Mouse (Mus musculus) stomach, embryonic 14.5 days (tissue): Measurements from ENCODE around the gene Nfasc. TPM values are rescaled to one million over a fixed set of nuclear protein-coding genes. Genes with fewer than 3 reads are reported as not detected.

Source experiments
- ATAC-seq: fragments of 200-750 bp; cut with Nextera tagmentation; 2 replicates; pipeline ENCODE4 v1.8.0; 2017; ENCODE audit warnings: low read depth, moderate TSS enrichment; ENCODE audit not compliant: insufficient number of reproducible peaks, insufficient read depth, low FRiP score
- H3K27ac ChIP-seq: fragments of 300-500 bp; sonication (generic); 2 replicates; pipeline ENCODE4 v1.5.1; 2014; ENCODE audit warnings: mild to moderate bottlenecking, low read length, moderate library complexity, mixed read lengths
- H3K27me3 ChIP-seq: fragments of 300-500 bp; sonication (generic); 2 replicates; pipeline ENCODE4 v1.6.1; 2014; ENCODE audit warnings: low read length, control low read depth, mixed read lengths; ENCODE audit not compliant: control insufficient read depth, insufficient read depth
- H3K36me3 ChIP-seq: fragments of 300-500 bp; sonication (generic); 2 replicates; pipeline ENCODE4 v1.6.1; 2014; ENCODE audit warnings: mild to moderate bottlenecking, control low read depth, low read length, moderate library complexity, mixed read lengths; ENCODE audit not compliant: control insufficient read depth, insufficient read depth
- H3K4me1 ChIP-seq: fragments of 300-500 bp; sonication (generic); 2 replicates; pipeline ENCODE4 v1.6.1; 2014; ENCODE audit warnings: low read length, control low read depth, mixed read lengths; ENCODE audit not compliant: control insufficient read depth, insufficient read depth
- H3K4me2 ChIP-seq: fragments of 300-500 bp; sonication (generic); replicated peaks from 2 replicates; pipeline ENCODE4 v1.6.1; 2014; ENCODE audit warnings: low read depth, low read length, control low read depth
- H3K4me3 ChIP-seq: fragments of 300-500 bp; sonication (generic); 2 replicates; pipeline ENCODE4 v1.5.1; 2014; ENCODE audit warnings: low read depth, low read length, control low read depth
- H3K9ac ChIP-seq: fragments of 300-500 bp; sonication (generic); replicated peaks from 2 replicates; pipeline ENCODE4 v1.6.1; 2014; ENCODE audit warnings: low read depth, mild to moderate bottlenecking, control low read depth, low read length, moderate library complexity, mixed read lengths
- H3K9me3 ChIP-seq: fragments of 300-500 bp; sonication (generic); 2 replicates; pipeline ENCODE4 v1.6.1; 2016; ENCODE audit warnings: low read depth, low read length, control low read depth; ENCODE audit not compliant: control insufficient read depth
- WGBS: fragments of 180-500 bp; shearing (Covaris S2); extraction: QIAGEN DNeasy Blood & Tissue Kit; methylation state at CpG from one replicate; pipeline ENCODE4 v1.1.7; 2014; 5-methylcytosine and 5-hydroxymethylcytosine counted together
- polyA plus RNA-seq: library from polyadenylated mRNA; unstranded; fragments of >200 nt; fragmentation: Nextera tagmentation; extraction: Ambion mirVana; gene quantifications from 2 replicates; pipeline ENCODE4 v1.2.1, GENCODE M21; 2014

Nfasc gene
- polyA plus RNA-seq, 1 experiment from 2014 or later: 5.0 TPM

DNA sequence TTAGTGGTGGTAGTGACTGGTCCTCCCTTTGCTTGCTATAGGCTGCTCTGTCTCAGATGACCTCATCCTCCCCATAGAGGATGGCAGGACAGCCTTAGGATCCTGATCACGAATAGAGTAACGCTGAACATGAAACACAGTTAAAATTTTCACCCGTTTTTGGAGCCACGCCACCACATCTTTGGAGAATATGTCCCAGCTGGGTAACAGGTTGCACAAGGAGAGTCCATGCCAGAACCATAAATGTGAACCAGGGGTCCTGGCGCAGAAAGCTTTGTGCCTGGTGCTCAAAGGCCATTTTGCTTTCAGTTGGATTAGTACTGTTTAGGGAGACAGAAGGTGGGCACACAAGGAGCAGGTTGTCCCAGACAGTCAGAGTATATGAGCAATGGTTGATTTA, 143.6 kb downstream of the Nfasc start:
- no peak overlapping the region for H3K4me2 ChIP-seq
- no peak overlapping the region for H3K27ac ChIP-seq
- WGBS: 89% methylated on average over 5 of the region's 5 CpGs
- no peak overlapping the region for H3K4me3 ChIP-seq
- no peaks in the 10 kb centered on the region for H3K27me3 ChIP-seq
- H3K9ac ChIP-seq: no peak overlapping the region
- no peaks in the 10 kb centered on the region for H3K9me3 ChIP-seq
- no peaks in the 10 kb centered on the region for H3K4me1 ChIP-seq
- no peak for ATAC-seq
- H3K36me3 ChIP-seq: no peaks in the 10 kb centered on the region

- Histone ChIP-seq H3K4me2 (no peak overlapping the region), H3K4me3 (no peak overlapping the region), H3K9ac (no peak overlapping the region), H3K36me3 (no peaks in the 10 kb centered on the region), H3K9me3 (no peaks in the 10 kb centered on the region), H3K4me1 (no peaks in the 10 kb centered on the region), H3K27ac (no peak overlapping the region), H3K27me3 (no peaks in the 10 kb centered on the region)
- WGBS: 38% methylated on average over 6 of the region's 6 CpGs
- ATAC-seq: no peak
These were observed 145.9 kb downstream of the Nfasc start for GRCm38 (mm10) chr1:132595741-132596140.

GRCm38 (mm10) chr1:132594587-132594986, 147.0 kb downstream of the Nfasc start:
- WGBS: 11% methylated on average over 4 of the region's 4 CpGs
- Histone ChIP-seq H3K27ac (no peak overlapping the region), H3K9me3 (no peaks in the 10 kb centered on the region), H3K27me3 (no peaks in the 10 kb centered on the region), H3K36me3 (no peaks in the 10 kb centered on the region), H3K4me3 (no peak overlapping the region), H3K4me1 (no peaks in the 10 kb centered on the region), H3K9ac (no peak overlapping the region), H3K4me2 (no peak overlapping the region)
- peak; percentile 50; the same call in 1 of the 2 replicates for ATAC-seq

- 81% methylated on average over 5 of the region's 5 CpGs for WGBS
- no peak overlapping the region for H3K9ac ChIP-seq
- H3K4me2 ChIP-seq: no peak overlapping the region
- 0 out of 2 replicates have a peak, but pooled peaks cover under 1% of the 10 kb centered on the region for H3K4me1 ChIP-seq
- H3K27ac ChIP-seq: no peak overlapping the region
- ATAC-seq: no peak
- H3K36me3 ChIP-seq: no peaks in the 10 kb centered on the region
- no peak overlapping the region for H3K4me3 ChIP-seq
- no peaks in the 10 kb centered on the region for H3K9me3 ChIP-seq
- H3K27me3 ChIP-seq: no peaks in the 10 kb centered on the region
These were observed 149.5 kb downstream of the Nfasc start for GRCm38 (mm10) chr1:132592145-132592544.

DNA sequence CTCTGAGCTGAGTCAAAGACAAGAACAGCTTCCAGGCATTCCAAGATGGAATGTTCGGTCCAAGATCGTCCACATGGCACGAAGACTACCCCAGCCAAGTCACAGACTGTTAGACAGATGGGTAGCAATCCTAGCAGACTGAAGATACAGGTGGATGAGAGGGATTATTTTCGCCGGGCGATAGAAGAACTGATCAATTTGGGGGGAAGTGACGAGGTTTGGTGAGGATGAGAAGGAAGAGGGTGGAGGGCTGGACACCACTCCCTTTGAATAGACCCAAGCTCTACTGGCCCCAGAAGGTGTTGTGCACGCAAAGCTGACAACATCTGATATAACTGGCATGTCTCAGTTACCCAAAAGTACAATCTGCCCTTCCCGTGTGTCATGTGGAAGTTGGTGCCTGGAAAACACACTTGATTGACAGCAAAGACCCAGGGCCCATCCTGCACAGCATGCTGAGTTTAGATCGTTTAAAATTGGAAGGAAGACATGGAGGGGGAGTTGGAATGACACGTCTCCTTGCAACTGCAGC, 150.1 kb downstream of the Nfasc start:
- ATAC-seq: no peak
- H3K36me3 ChIP-seq: no peaks in the 10 kb centered on the region
- H3K9me3 ChIP-seq: no peaks in the 10 kb centered on the region
- 82% methylated on average over 11 of the region's 11 CpGs for WGBS
- no peaks in the 10 kb centered on the region for H3K27me3 ChIP-seq
- H3K4me3 ChIP-seq: no peak overlapping the region
- H3K27ac ChIP-seq: no peak overlapping the region
- H3K4me1 ChIP-seq: 0 out of 2 replicates have a peak, but pooled peaks cover 3% of the 10 kb centered on the region
- no peak overlapping the region for H3K9ac ChIP-seq
- no peak overlapping the region for H3K4me2 ChIP-seq

- 26% methylated on average over 15 of the region's 15 CpGs for WGBS
- no peak overlapping the region for H3K27ac ChIP-seq
These were observed 154.9 kb downstream of the Nfasc start for GRCm38 (mm10) chr1:132586679-132587201.

GRCm38 (mm10) chr1:132585376-132585775, 156.2 kb downstream of the Nfasc start:
- WGBS: 69% methylated on average over 4 of the region's 4 CpGs
- ATAC-seq: no peak
- H3K4me1 ChIP-seq: peaks cover 13% of the 10 kb centered on the region; the same call in 1 of the 2 replicates
- no peak overlapping the region for H3K27ac ChIP-seq
- H3K4me3 ChIP-seq: no peak overlapping the region
- H3K9ac ChIP-seq: no peak overlapping the region
- H3K4me2 ChIP-seq: no peak overlapping the region
- no peaks in the 10 kb centered on the region for H3K27me3 ChIP-seq
- H3K36me3 ChIP-seq: no peaks in the 10 kb centered on the region
- H3K9me3 ChIP-seq: no peaks in the 10 kb centered on the region

More at GRCm38 (mm10) chr1:132586679-132587201, 154.9 kb downstream of the Nfasc start:
- Histone ChIP-seq H3K4me3 (no peak overlapping the region), H3K27me3 (no peaks in the 10 kb centered on the region), H3K9ac (no peak overlapping the region), H3K4me2 (0 out of 2 replicates have a peak overlapping the region, but pooled peaks have one; percentile 1), H3K36me3 (no peaks in the 10 kb centered on the region), H3K9me3 (no peaks in the 10 kb centered on the region), H3K4me1 (peaks cover 13% of the 10 kb centered on the region; the same call in 1 of the 2 replicates)
- peak; percentile 84 for ATAC-seq

- Histone ChIP-seq H3K27ac (no peak overlapping the region), H3K4me2 (no peak overlapping the region), H3K36me3 (no peaks in the 10 kb centered on the region), H3K27me3 (no peaks in the 10 kb centered on the region), H3K4me1 (peaks cover 13% of the 10 kb centered on the region; the same call in 1 of the 2 replicates), H3K9ac (no peak overlapping the region), H3K9me3 (no peaks in the 10 kb centered on the region), H3K4me3 (no peak overlapping the region)
- ATAC-seq: no peak
- WGBS: 72% methylated on average over 18 of the region's 18 CpGs
These were observed 158.5 kb downstream of the Nfasc start for GRCm38 (mm10) chr1:132582998-132583604.
